Mouse (Mus musculus): ENCODE measurements around the gene Actbl2.

Actbl2 gene

GRCm38 (mm10) chr13:111254713-111255112 lies at the start of gene Actbl2:
Actbl2 (plus strand) TSS chr13:111255013.
- DNase-seq (ENCODE audit: extremely low spot score, low spot score): no peak

- no peak for DNase-seq (ENCODE audit: extremely low spot score, low spot score)
Measured at GRCm38 (mm10) chr13:111210649-111211378, 44.0 kb upstream of the Actbl2 start.

- no peak for DNase-seq (ENCODE audit: extremely low spot score, low spot score)
Measured at GRCm38 (mm10) chr13:111228768-111229167, 26.0 kb upstream of the Actbl2 start.

- DNase-seq (ENCODE audit: extremely low spot score, low spot score): no peak
Measured at GRCm38 (mm10) chr13:111229541-111229940, 25.3 kb upstream of the Actbl2 start.

- no peak for DNase-seq (ENCODE audit: extremely low spot score, low spot score)
Measured at GRCm38 (mm10) chr13:111232416-111232815, 22.4 kb upstream of the Actbl2 start.

- DNase-seq (ENCODE audit: extremely low spot score, low spot score): no peak
Measured at GRCm38 (mm10) chr13:111233356-111233755, 21.5 kb upstream of the Actbl2 start.

- no peak for DNase-seq (ENCODE audit: extremely low spot score, low spot score)
Measured at GRCm38 (mm10) chr13:111234573-111234972, 20.2 kb upstream of the Actbl2 start.

- no peak for DNase-seq (ENCODE audit: extremely low spot score, low spot score)
Measured at GRCm38 (mm10) chr13:111235719-111236166, 19.1 kb upstream of the Actbl2 start.

GRCm38 (mm10) chr13:111236461-111236864 lies 18.4 kb upstream of the Actbl2 start:
- no peak for DNase-seq (ENCODE audit: extremely low spot score, low spot score)

GRCm38 (mm10) chr13:111237296-111237695 lies 17.5 kb upstream of the Actbl2 start:
- no peak for DNase-seq (ENCODE audit: extremely low spot score, low spot score)

GRCm38 (mm10) chr13:111237865-111238465 lies 16.8 kb upstream of the Actbl2 start:
- no peak for DNase-seq (ENCODE audit: extremely low spot score, low spot score)

GRCm38 (mm10) chr13:111251106-111251505 lies 3.7 kb upstream of the Actbl2 start:
- no peak for DNase-seq (ENCODE audit: extremely low spot score, low spot score)

- DNase-seq (ENCODE audit: extremely low spot score, low spot score): no peak
Measured at GRCm38 (mm10) chr13:111251795-111252194, 3.0 kb upstream of the Actbl2 start.

- DNase-seq (ENCODE audit: extremely low spot score, low spot score): no peak
Measured at GRCm38 (mm10) chr13:111258016-111258415, 3.2 kb downstream of the Actbl2 start.

- no peak for DNase-seq (ENCODE audit: extremely low spot score, low spot score)
Measured at GRCm38 (mm10) chr13:111258424-111259092, 3.7 kb downstream of the Actbl2 start.

- no peak for DNase-seq (ENCODE audit: extremely low spot score, low spot score)
Measured at GRCm38 (mm10) chr13:111259093-111259491, 4.3 kb downstream of the Actbl2 start.

- DNase-seq (ENCODE audit: extremely low spot score, low spot score): no peak
Measured at GRCm38 (mm10) chr13:111259711-111260110, 4.9 kb downstream of the Actbl2 start.

GRCm38 (mm10) chr13:111263186-111263585 lies 8.4 kb downstream of the Actbl2 start:
- DNase-seq (ENCODE audit: extremely low spot score, low spot score): no peak

- DNase-seq (ENCODE audit: extremely low spot score, low spot score): no peak
Measured at GRCm38 (mm10) chr13:111263758-111264157, 8.9 kb downstream of the Actbl2 start.

GRCm38 (mm10) chr13:111265231-111266000 lies 10.6 kb downstream of the Actbl2 start:
- no peak for DNase-seq (ENCODE audit: extremely low spot score, low spot score)

- DNase-seq (ENCODE audit: extremely low spot score, low spot score): no peak
Measured at GRCm38 (mm10) chr13:111266855-111267254, 12.0 kb downstream of the Actbl2 start.

GRCm38 (mm10) chr13:111268992-111269391 lies 14.2 kb downstream of the Actbl2 start:
- DNase-seq (ENCODE audit: extremely low spot score, low spot score): no peak
